Mouse (Mus musculus): ENCODE data around the gene Kif21b. TPM values are rescaled to one million over a fixed set of nuclear protein-coding genes. Genes with fewer than 3 reads are reported as not detected.

The Kif21b gene
- total RNA-seq (2023) = 376 TPM

DNA sequence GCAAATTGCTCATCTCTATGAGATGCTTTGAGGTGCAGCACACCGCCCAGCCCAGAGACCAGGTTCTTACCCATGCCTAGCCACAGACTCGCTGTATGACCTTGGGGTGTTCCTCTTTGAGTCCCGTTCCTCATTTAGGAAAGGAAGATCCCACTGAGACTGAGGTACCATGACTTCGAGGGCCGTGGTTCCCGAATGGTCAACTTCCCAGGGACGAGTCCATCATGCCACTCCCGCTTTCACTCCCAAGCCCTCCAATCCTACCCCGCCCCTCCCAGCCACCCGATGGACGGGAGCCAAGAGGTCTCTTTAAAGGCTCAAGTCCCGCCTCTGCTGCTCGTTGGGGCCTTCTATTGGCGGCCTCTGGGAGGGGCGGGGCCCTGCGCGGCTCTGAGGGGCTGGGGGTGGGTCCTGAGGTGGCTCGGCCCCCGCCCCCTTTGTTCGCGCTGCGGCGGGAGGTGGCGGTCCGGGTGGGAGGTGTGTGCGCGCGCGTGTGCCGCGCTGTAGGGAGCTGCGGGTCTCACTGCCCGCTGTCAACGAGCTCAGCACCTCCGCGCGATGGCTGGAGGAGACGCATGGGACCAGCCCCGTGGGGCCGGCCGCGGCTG, at the start of gene Kif21b:
Gene Kif21b (plus strand): TSS at position 439 of the 608 bp plus-strand sequence.

DNA sequence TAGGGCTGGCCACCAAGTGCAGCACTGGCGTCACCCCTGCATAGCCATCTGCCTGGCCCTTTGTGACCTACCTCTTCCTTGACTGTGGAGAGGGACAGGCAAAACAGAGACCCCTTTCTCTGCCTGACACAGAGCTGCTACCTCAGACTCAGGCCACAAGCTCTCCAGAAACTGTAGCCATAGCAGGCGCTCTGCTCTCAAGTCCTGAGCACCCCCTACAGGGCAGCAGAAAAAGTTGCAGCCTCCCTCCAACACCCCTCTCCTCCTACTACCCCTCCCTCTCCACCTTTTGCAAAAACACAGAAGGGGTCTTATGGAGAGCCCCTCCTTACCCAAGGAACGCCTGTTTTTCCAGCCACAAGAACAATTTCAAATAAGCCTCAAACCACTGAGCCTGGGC, 81.6 kb downstream of the Kif21b start, which contains the start of gene Mroh3:
Gene Mroh3 (minus strand): TSS at position 26 of the 400 bp plus-strand sequence.

Other genes with a start within 250 kb of the Kif21b start
- gene Pkp1, start 212.2 kb upstream of the Kif21b start, total RNA-seq (2023) = not detected
- gene Igfn1, start 125.0 kb upstream of the Kif21b start, total RNA-seq (2023) = not detected
- gene Tmem9, start 123.2 kb upstream of the Kif21b start, total RNA-seq (2023) = 11.6 TPM
- gene Ascl5, start 80.6 kb upstream of the Kif21b start, total RNA-seq (2023) = not detected
- not detected for gene Cacna1s, start 78.6 kb upstream of the Kif21b start, total RNA-seq (2023)
- not detected for gene Mroh3, start 81.4 kb downstream of the Kif21b start, total RNA-seq (2023)
- gene Inava, start 102.9 kb downstream of the Kif21b start, total RNA-seq (2023) = not detected
- 0.74 TPM for gene Gpr25, start 129.5 kb downstream of the Kif21b start, total RNA-seq (2023)
- 48.3 TPM for gene Camsap2, start 214.7 kb downstream of the Kif21b start, total RNA-seq (2023)